Mouse (Mus musculus): ENCODE measurements around the gene Cenpn. TPM values are rescaled to one million over a fixed set of nuclear protein-coding genes. Genes with fewer than 3 reads are reported as not detected.

Gene Cenpn
- polyA plus RNA-seq, 1 experiment from 2014 or later: 43.5 TPM

- 1% methylated on average over 62 of the region's 62 CpGs for WGBS
- Histone ChIP-seq H3K36me3 (peaks cover 5% of the 10 kb centered on the region), H3K27ac (no peak overlapping the region), H3K4me1 (peaks cover 12% of the 10 kb centered on the region), H3K4me3 (peak overlapping the region; percentile 94), H3K4me2 (replicated peaks) (peak overlapping the region; percentile 94), H3K9me3 (no peaks in the 10 kb centered on the region), H3K27me3 (no peaks in the 10 kb centered on the region), H3K9ac (peak overlapping the region; percentile 82)
- ATAC-seq (ENCODE audit: insufficient number of reproducible peaks, insufficient read depth, low FRiP score, low TSS enrichment): 0 out of 2 replicates have a peak, but pooled peaks have one; percentile 19
Measured at GRCm38 (mm10) chr8:116943555-116944384, 22.2 kb downstream of the Cenpn start.

GRCm38 (mm10) chr8:116944385-116944696, 22.8 kb downstream of the Cenpn start:
- no peak overlapping the region for H3K27ac ChIP-seq
- H3K4me2 ChIP-seq (replicated peaks): peak overlapping the region; percentile 94
- ATAC-seq (ENCODE audit: insufficient number of reproducible peaks, insufficient read depth, low FRiP score, low TSS enrichment): no peak
- peak overlapping the region; percentile 94 for H3K4me3 ChIP-seq
- H3K9me3 ChIP-seq: no peaks in the 10 kb centered on the region
- peaks cover 12% of the 10 kb centered on the region for H3K4me1 ChIP-seq
- 10% methylated on average over 4 of the region's 4 CpGs for WGBS
- H3K27me3 ChIP-seq: no peaks in the 10 kb centered on the region
- H3K9ac ChIP-seq: peak overlapping the region; percentile 82; the same call in 1 of the 2 replicates
- peaks cover 5% of the 10 kb centered on the region; the same call in 1 of the 2 replicates for H3K36me3 ChIP-seq

- 74% methylated on average over 9 of the region's 9 CpGs for WGBS
- no peaks in the 10 kb centered on the region for H3K9me3 ChIP-seq
- peaks cover 5% of the 10 kb centered on the region; the same call in 1 of the 2 replicates for H3K36me3 ChIP-seq
- no peak overlapping the region for H3K4me2 ChIP-seq (replicated peaks)
- peaks cover 12% of the 10 kb centered on the region for H3K4me1 ChIP-seq
- no peak overlapping the region for H3K9ac ChIP-seq
- no peak overlapping the region for H3K4me3 ChIP-seq
- ATAC-seq (ENCODE audit: insufficient number of reproducible peaks, insufficient read depth, low FRiP score, low TSS enrichment): no peak
- no peak overlapping the region for H3K27ac ChIP-seq
- H3K27me3 ChIP-seq: no peaks in the 10 kb centered on the region
Measured at GRCm38 (mm10) chr8:116945169-116945910, 23.8 kb downstream of the Cenpn start.

- H3K9ac ChIP-seq: no peak overlapping the region
- H3K9me3 ChIP-seq: no peaks in the 10 kb centered on the region
- H3K27me3 ChIP-seq: no peaks in the 10 kb centered on the region
- H3K27ac ChIP-seq: no peak overlapping the region
- H3K4me1 ChIP-seq: peaks cover 12% of the 10 kb centered on the region
- H3K36me3 ChIP-seq: no peaks in the 10 kb centered on the region
- no peak overlapping the region for H3K4me2 ChIP-seq (replicated peaks)
- ATAC-seq (ENCODE audit: insufficient number of reproducible peaks, insufficient read depth, low FRiP score, low TSS enrichment): no peak
- WGBS: 82% methylated on average over 21 of the region's 21 CpGs
- no peak overlapping the region for H3K4me3 ChIP-seq
Measured at GRCm38 (mm10) chr8:116946268-116946838, 24.8 kb downstream of the Cenpn start.

GRCm38 (mm10) chr8:116946851-116947250, 25.3 kb downstream of the Cenpn start:
- 81% methylated on average over 6 of the region's 6 CpGs for WGBS
- Histone ChIP-seq H3K4me3 (no peak overlapping the region), H3K4me1 (peaks cover 12% of the 10 kb centered on the region), H3K27ac (no peak overlapping the region), H3K27me3 (no peaks in the 10 kb centered on the region), H3K36me3 (no peaks in the 10 kb centered on the region), H3K4me2 (replicated peaks) (no peak overlapping the region), H3K9ac (no peak overlapping the region), H3K9me3 (no peaks in the 10 kb centered on the region)
- ATAC-seq (ENCODE audit: insufficient number of reproducible peaks, insufficient read depth, low FRiP score, low TSS enrichment): no peak

GRCm38 (mm10) chr8:116947589-116947988, 26.1 kb downstream of the Cenpn start:
- Histone ChIP-seq H3K27ac (no peak overlapping the region), H3K27me3 (no peaks in the 10 kb centered on the region), H3K4me2 (replicated peaks) (no peak overlapping the region), H3K4me1 (peaks cover 12% of the 10 kb centered on the region), H3K9ac (no peak overlapping the region), H3K9me3 (no peaks in the 10 kb centered on the region), H3K36me3 (no peaks in the 10 kb centered on the region), H3K4me3 (no peak overlapping the region)
- WGBS: 89% methylated on average over 7 of the region's 7 CpGs
- ATAC-seq (ENCODE audit: insufficient number of reproducible peaks, insufficient read depth, low FRiP score, low TSS enrichment): no peak

- 69% methylated on average over 5 of the region's 5 CpGs for WGBS
- H3K9ac ChIP-seq: no peak overlapping the region
- no peaks in the 10 kb centered on the region for H3K4me1 ChIP-seq
- no peaks in the 10 kb centered on the region for H3K27me3 ChIP-seq
- peaks cover 35% of the 10 kb centered on the region for H3K36me3 ChIP-seq
- H3K27ac ChIP-seq: no peak overlapping the region
- no peak overlapping the region for H3K4me3 ChIP-seq
- H3K9me3 ChIP-seq: no peaks in the 10 kb centered on the region
- H3K4me2 ChIP-seq (replicated peaks): no peak overlapping the region
- ATAC-seq (ENCODE audit: insufficient number of reproducible peaks, insufficient read depth, low FRiP score, low TSS enrichment): no peak
Measured at GRCm38 (mm10) chr8:116951369-116951768, 29.8 kb downstream of the Cenpn start.

- WGBS: 93% methylated on average over 2 of the region's 2 CpGs
Measured at GRCm38 (mm10) chr8:116951778-116952177, 30.2 kb downstream of the Cenpn start.

GRCm38 (mm10) chr8:116952428-116952827, 30.9 kb downstream of the Cenpn start:
- 89% methylated on average over 8 of the region's 8 CpGs for WGBS
- Histone ChIP-seq H3K9ac (no peak overlapping the region), H3K4me2 (replicated peaks) (no peak overlapping the region), H3K9me3 (no peaks in the 10 kb centered on the region), H3K4me1 (no peaks in the 10 kb centered on the region), H3K27me3 (no peaks in the 10 kb centered on the region), H3K27ac (no peak overlapping the region), H3K4me3 (no peak overlapping the region), H3K36me3 (peaks cover 45% of the 10 kb centered on the region)
- ATAC-seq (ENCODE audit: insufficient number of reproducible peaks, insufficient read depth, low FRiP score, low TSS enrichment): no peak

More at GRCm38 (mm10) chr8:116951778-116952177, 30.2 kb downstream of the Cenpn start:
- H3K27me3 ChIP-seq: no peaks in the 10 kb centered on the region
- no peak for ATAC-seq (ENCODE audit: insufficient number of reproducible peaks, insufficient read depth, low FRiP score, low TSS enrichment)
- H3K4me3 ChIP-seq: no peak overlapping the region
- peaks cover 39% of the 10 kb centered on the region for H3K36me3 ChIP-seq
- H3K9ac ChIP-seq: no peak overlapping the region
- H3K27ac ChIP-seq: no peak overlapping the region
- H3K9me3 ChIP-seq: no peaks in the 10 kb centered on the region
- no peak overlapping the region for H3K4me2 ChIP-seq (replicated peaks)
- no peaks in the 10 kb centered on the region for H3K4me1 ChIP-seq

- ATAC-seq (ENCODE audit: insufficient number of reproducible peaks, insufficient read depth, low FRiP score, low TSS enrichment): no peak
- Histone ChIP-seq H3K4me1 (no peaks in the 10 kb centered on the region), H3K9me3 (no peaks in the 10 kb centered on the region), H3K4me2 (replicated peaks) (no peak overlapping the region), H3K36me3 (peaks cover 59% of the 10 kb centered on the region), H3K9ac (no peak overlapping the region), H3K4me3 (no peak overlapping the region), H3K27me3 (no peaks in the 10 kb centered on the region), H3K27ac (no peak overlapping the region)
- WGBS: 93% methylated on average over 9 of the region's 9 CpGs
Measured at GRCm38 (mm10) chr8:116954415-116954814, 32.9 kb downstream of the Cenpn start.

- Histone ChIP-seq H3K36me3 (no peaks in the 10 kb centered on the region), H3K4me2 (replicated peaks) (no peak overlapping the region), H3K4me3 (no peak overlapping the region), H3K27me3 (no peaks in the 10 kb centered on the region), H3K9ac (no peak overlapping the region), H3K4me1 (no peaks in the 10 kb centered on the region), H3K9me3 (no peaks in the 10 kb centered on the region), H3K27ac (no peak overlapping the region)
- ATAC-seq (ENCODE audit: insufficient number of reproducible peaks, insufficient read depth, low FRiP score, low TSS enrichment): no peak
- 80% methylated on average over 6 of the region's 6 CpGs for WGBS
Measured at GRCm38 (mm10) chr8:116969531-116969930, 48.0 kb downstream of the Cenpn start.
